Mouse (Mus musculus) liver, embryonic 18 days (tissue): ENCODE results near the gene Prr7. TPM values are rescaled to one million over a fixed set of nuclear protein-coding genes. Genes with fewer than 3 reads are reported as not detected.

Source experiments
- polyA plus RNA-seq: library from polyadenylated mRNA; depleted of rRNA; stranded (reverse); fragments of >200 nt; gene quantifications from 2 replicates; pipeline ENCODE4 v1.2.3, GENCODE M21; 2012; rRNA removed

Gene Prr7
- polyA plus RNA-seq, result 0.58 and 0.66 TPM in 2 replicates

DNA sequence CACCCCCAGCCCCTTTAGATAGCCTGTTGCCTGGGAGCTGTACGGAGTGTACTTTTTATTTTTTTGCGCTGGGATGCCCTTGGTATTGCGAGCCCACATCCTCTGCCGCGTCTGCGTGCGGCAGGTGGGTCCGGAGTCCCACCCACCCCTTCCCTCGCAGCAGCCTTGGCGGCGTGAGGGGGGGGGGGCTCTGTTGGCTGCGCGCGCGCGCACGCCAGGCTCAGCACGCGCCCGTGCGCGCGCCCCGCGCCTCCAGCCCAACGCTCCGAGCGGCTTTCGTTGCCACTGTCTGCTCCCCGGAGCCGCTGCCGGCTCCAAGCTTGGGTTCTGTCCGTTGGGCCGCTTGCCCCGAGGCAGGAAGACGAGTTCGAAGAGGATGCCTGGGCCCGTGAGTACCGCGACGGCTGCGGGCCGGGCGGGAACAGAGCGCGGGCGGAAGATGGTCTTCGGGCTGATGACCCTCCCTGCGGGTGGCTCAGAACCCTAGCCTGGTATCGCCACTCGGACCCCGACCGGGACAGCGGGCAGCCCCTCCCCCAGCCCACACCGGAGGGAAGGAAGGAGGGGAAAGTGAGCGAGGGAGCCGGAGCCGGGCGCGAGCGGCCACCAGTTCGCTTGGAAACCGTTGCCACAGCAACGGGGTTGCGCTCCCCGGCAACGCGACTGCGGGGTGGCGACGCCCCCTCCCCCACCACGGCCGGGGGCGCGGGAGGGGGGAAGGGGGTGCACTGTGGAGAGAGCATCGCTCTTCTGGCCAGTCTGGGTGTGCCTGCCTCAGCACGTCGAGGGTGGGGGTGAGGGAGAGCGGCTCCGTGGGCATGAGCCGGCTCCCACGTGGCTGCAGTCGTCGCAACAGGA lies at the start of gene Prr7:
Gene Prr7, plus strand, starts transcription at position 241 of the 858 bp plus-strand sequence.

DNA sequence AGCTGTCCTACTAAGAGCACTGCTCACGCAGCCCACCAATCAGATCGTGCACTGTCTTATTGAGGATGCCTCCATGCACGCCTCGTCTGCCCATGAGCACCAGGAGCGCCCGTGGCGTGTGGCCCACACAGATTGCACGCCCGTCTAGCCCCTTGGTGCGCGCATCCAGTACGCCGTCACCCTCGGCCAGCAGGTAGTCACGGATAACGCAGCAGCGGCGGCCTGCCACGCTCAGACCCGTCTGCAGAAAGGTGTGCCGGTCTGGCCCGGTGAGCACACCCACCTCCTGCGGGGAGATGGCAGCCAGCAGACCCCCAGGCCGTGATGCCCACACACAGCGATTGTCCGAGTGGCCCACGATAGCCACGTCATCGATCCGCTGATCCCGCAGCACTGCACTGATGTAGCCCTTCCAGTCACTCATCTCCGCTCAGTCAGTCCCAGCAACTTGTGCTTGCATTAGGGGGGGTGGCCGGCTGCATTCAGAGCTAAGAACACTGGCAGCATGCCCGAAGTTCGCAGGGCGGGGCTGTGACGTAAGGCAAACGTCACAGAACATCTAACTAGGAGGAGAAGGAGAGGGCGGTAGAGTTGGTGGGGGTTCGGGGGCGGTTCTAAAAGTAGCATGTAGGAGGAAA lies 49.2 kb upstream of the Prr7 start, which contains the start of gene Pfn3:
Gene Pfn3, minus strand, starts transcription at position 490 of the 638 bp plus-strand sequence.

GRCm38 (mm10) chr13:55426613-55427012 lies 37.5 kb upstream of the Prr7 start, which contains the start of gene F12:
Gene F12 (minus strand): TSS chr13:55426793.

DNA sequence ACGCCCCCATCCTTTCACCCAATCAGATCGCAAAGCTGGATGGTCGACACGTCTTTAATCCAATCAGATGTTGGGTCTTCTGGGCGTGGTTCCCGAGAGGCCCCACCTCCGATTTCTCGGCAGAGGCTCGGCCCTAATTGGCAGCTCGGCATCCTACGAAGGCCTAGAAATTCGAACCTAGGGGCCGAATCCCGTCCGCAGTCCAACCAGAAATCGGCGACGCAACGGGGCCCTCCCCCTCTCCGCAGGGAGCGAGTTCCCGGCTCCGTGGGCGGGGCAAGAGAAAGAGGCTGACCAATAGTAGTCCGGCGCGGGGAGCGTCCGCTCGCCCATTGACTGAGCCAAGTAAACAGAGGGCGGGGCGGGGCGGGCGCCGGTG lies 19.1 kb upstream of the Prr7 start, which contains the start of gene Grk6:
Gene Grk6, plus strand, starts transcription at position 136 of the 379 bp plus-strand sequence.

GRCm38 (mm10) chr13:55487578-55488498 lies 23.8 kb downstream of the Prr7 start, which contains the start of gene Dbn1:
Gene Dbn1 (minus strand): TSS chr13:55488111.

GRCm38 (mm10) chr13:55513111-55513748 lies 49.2 kb downstream of the Prr7 start, which contains the start of gene Pdlim7:
Gene Pdlim7 (minus strand): TSS chr13:55513676.

Other genes starting within 250 kb of the Prr7 start
- gene Prelid1, start 143.8 kb upstream of the Prr7 start, polyA plus RNA-seq, result 147 and 149 TPM in 2 replicates
- gene Rab24, start 142.3 kb upstream of the Prr7 start, polyA plus RNA-seq, result 53.1 and 64.8 TPM in 2 replicates
- 14.6 and 15.5 TPM in 2 replicates for gene Mxd3, start 134.4 kb upstream of the Prr7 start, polyA plus RNA-seq
- 49.8 and 52.0 TPM in 2 replicates for gene Lman2, start 101.5 kb upstream of the Prr7 start, polyA plus RNA-seq
- 4.3 and 5.2 TPM in 2 replicates for gene Rgs14, start 94.5 kb upstream of the Prr7 start, polyA plus RNA-seq
- not detected in 2 replicates for gene Slc34a1, start 66.1 kb upstream of the Prr7 start, polyA plus RNA-seq
- gene Pfn3, start 49.0 kb upstream of the Prr7 start, polyA plus RNA-seq, result not detected in 2 replicates
- gene F12, start 37.5 kb upstream of the Prr7 start, polyA plus RNA-seq, result 238 and 242 TPM in 2 replicates
- gene Grk6, start 19.2 kb upstream of the Prr7 start, polyA plus RNA-seq, result 20.6 and 24.2 TPM in 2 replicates
- 5.2 and 5.5 TPM in 2 replicates for gene Dbn1, start 23.8 kb downstream of the Prr7 start, polyA plus RNA-seq
- gene Pdlim7, start 49.4 kb downstream of the Prr7 start, polyA plus RNA-seq, result 13.9 and 14.6 TPM in 2 replicates
- gene Dok3, start 65.0 kb downstream of the Prr7 start, polyA plus RNA-seq, result 18.5 and 21.4 TPM in 2 replicates
- gene Ddx41, start 72.4 kb downstream of the Prr7 start, polyA plus RNA-seq, result 25.8 and 26.8 TPM in 2 replicates
- gene Fam193b, start 106.9 kb downstream of the Prr7 start, polyA plus RNA-seq, result 22.0 and 27.4 TPM in 2 replicates
- gene Tmed9, start 109.5 kb downstream of the Prr7 start, polyA plus RNA-seq, result 68.7 and 69.9 TPM in 2 replicates
- 8.1 and 8.5 TPM in 2 replicates for gene B4galt7, start 135.6 kb downstream of the Prr7 start, polyA plus RNA-seq
- gene Caml, start 158.7 kb downstream of the Prr7 start, polyA plus RNA-seq, result 13.9 and 15.5 TPM in 2 replicates
- gene Ddx46, start 170.8 kb downstream of the Prr7 start, polyA plus RNA-seq, result 12.5 and 13.6 TPM in 2 replicates
- 16.8 and 18.7 TPM in 2 replicates for gene B230219D22Rik, start 228.9 kb downstream of the Prr7 start, polyA plus RNA-seq